Mouse (Mus musculus): ENCODE data around the gene Spata2.

DNA sequence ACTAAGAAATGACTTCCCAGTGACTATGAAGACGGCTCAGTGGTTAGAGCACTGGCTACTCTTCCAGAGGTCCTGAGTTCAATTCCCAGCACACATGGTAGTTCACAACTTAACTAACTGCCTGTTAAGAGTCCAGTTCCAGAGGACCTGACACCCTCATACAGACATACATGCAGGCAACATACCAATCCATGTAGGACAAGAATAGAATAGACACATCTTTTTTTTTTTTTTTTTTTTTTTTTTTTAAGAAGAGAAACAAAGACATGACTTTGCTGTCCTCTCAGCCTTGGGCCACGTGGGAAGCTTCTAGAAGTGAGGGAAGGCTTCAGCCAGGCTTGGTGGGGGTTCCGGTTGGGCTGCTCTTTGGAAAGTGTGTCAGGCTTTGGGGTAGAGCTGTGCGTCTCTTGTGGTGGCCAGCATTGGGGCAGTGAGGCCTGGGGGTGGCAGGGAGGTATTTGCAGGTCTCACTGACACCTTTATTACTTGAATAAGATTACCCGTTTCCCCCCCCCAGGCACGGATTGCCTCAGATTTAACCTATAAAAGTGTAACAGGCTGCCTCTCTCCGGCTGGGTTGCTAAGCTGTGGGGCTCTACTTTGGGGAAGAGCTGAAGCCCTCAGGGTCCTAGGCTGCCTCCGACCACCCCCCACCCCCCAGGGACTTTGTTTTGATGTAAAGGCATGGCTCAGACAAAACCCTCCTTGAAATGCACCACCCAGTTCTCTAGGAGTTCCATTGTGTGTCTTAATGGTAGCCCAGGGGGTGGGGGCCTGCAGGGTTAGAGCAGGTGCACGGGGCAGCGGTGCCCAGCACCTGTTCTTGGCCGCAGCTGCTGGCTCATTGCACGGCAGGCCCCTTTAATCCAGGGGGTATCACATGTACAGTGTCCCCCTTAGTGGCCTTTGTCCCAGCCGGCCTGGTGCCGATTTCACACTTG is 47.1 kb upstream of the Spata2 start:
- TF ChIP-seq POLR2A (IDR thresholded peaks at IDR 0.05; ENCODE audit: insufficient read length, low read depth) (no peak), TCF3 (IDR thresholded peaks at IDR 0.05; ENCODE audit: insufficient read length, low read depth) (peak; percentile 98), MAX (IDR thresholded peaks at IDR 0.05; ENCODE audit: low read depth) (no peak), E2F4 (IDR thresholded peaks at IDR 0.05; ENCODE audit: insufficient read depth) (no peak), SRF (IDR thresholded peaks at IDR 0.05; ENCODE audit: control insufficient read depth, insufficient read length, low read depth) (no peak), USF1 (IDR thresholded peaks at IDR 0.05; ENCODE audit: low read depth) (no peak), TCF12 (IDR thresholded peaks at IDR 0.05; ENCODE audit: insufficient read depth, poor library complexity, severe bottlenecking) (peak; percentile 98), REST (IDR thresholded peaks at IDR 0.05; ENCODE audit: insufficient read depth, insufficient read length) (no peak), POLR2AphosphoS2 (IDR thresholded peaks at IDR 0.05; ENCODE audit: insufficient read length, low read depth) (no peak), MYOG (IDR thresholded peaks at IDR 0.05; ENCODE audit: control insufficient read depth in 1 of 3, insufficient read depth in 1 of 3, insufficient read length in 2 of 3, low read depth in 2 of 3) (peak; percentile 79 to 100 (median 99))
